Mouse (Mus musculus) hindbrain, embryonic 10.5 days (tissue): ENCODE data around the gene Apeh. TPM values are rescaled to one million over a fixed set of nuclear protein-coding genes. Genes with fewer than 3 reads are reported as not detected.

Source experiments
- DNase-seq: peaks from one replicate; pipeline ENCODE4 v3.0.0-alpha.2; 2017; ENCODE audit warnings: low spot score
- H3K27ac ChIP-seq: fragments of 300-500 bp; sonication (generic); 2 replicates; pipeline ENCODE4 v1.5.1; 2016; ENCODE audit warnings: mild to moderate bottlenecking, moderate library complexity
- H3K27me3 ChIP-seq: fragments of 300-500 bp; sonication (generic); 2 replicates; pipeline ENCODE4 v1.6.1; 2016; ENCODE audit warnings: mild to moderate bottlenecking; ENCODE audit not compliant: poor library complexity, insufficient read depth, severe bottlenecking
- H3K36me3 ChIP-seq: fragments of 300-500 bp; sonication (generic); 2 replicates; pipeline ENCODE4 v1.6.1; 2016; ENCODE audit warnings: mild to moderate bottlenecking, moderate library complexity
- H3K4me1 ChIP-seq: fragments of 300-500 bp; sonication (generic); replicated peaks from 2 replicates; pipeline ENCODE4 v1.6.1; 2016; ENCODE audit warnings: mild to moderate bottlenecking
- H3K4me3 ChIP-seq: fragments of 300-500 bp; sonication (generic); 2 replicates; pipeline ENCODE4 v1.5.1; 2016; ENCODE audit warnings: mild to moderate bottlenecking, moderate library complexity
- H3K9me3 ChIP-seq: fragments of 300-500 bp; sonication (generic); 2 replicates; pipeline ENCODE4 v1.6.1; 2016; ENCODE audit warnings: mild to moderate bottlenecking, moderate library complexity
- WGBS: fragments of 180-500 bp; shearing (Covaris S2); methylation state at CpG from one replicate; pipeline ENCODE4 v1.1.7; 2016; 5-methylcytosine and 5-hydroxymethylcytosine counted together
- polyA plus RNA-seq: library from polyadenylated mRNA; unstranded; fragments of >200 nt; fragmentation: Nextera tagmentation; extraction: Ambion mirVana; gene quantifications from 2 replicates; pipeline ENCODE4 v1.2.1, GENCODE M21; 2016

Apeh gene
- polyA plus RNA-seq, 1 experiment from 2014 or later, result 83.8 TPM

- Histone ChIP-seq H3K9me3 (no peaks in the 10 kb centered on the region), H3K4me3 (no peak overlapping the region), H3K27ac (no peak overlapping the region), H3K27me3 (no peaks in the 10 kb centered on the region), H3K36me3 (peaks cover 73% of the 10 kb centered on the region), H3K4me1 (peaks cover 40% of the 10 kb centered on the region)
- DNase-seq, result no peak
- WGBS, result 70% methylated on average over 7 of the region's 7 CpGs
Measured at GRCm38 (mm10) chr9:108052411-108052810, 42.0 kb downstream of the Apeh start.

DNA sequence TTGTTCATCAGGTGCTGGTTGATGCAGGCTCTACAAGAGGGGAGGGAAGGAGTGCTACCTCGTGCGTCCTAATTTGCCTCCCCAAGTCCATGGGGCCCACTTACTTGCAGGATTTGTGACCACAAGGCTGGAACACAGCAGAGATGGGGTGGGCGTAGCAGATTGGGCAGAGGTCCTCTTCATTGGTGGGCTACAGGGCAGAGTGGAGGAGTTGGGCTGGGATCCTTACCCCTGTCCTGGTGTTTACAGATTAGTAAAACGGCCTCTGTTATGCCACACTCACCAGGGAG is 42.5 kb downstream of the Apeh start:
- Histone ChIP-seq H3K4me3 (no peak overlapping the region), H3K9me3 (no peaks in the 10 kb centered on the region), H3K27me3 (no peaks in the 10 kb centered on the region), H3K36me3 (peaks cover 73% of the 10 kb centered on the region), H3K27ac (no peak overlapping the region), H3K4me1 (peaks cover 41% of the 10 kb centered on the region)
- WGBS, result 84% methylated on average over 4 of the region's 4 CpGs
- DNase-seq, result no peak

GRCm38 (mm10) chr9:108051184-108051930 is 43.0 kb downstream of the Apeh start:
- no peak overlapping the region for H3K27ac ChIP-seq
- no peak for DNase-seq
- H3K9me3 ChIP-seq, result no peaks in the 10 kb centered on the region
- 93% methylated on average over 15 of the region's 15 CpGs for WGBS
- peaks cover 73% of the 10 kb centered on the region for H3K36me3 ChIP-seq
- peaks cover 39% of the 10 kb centered on the region for H3K4me1 ChIP-seq
- no peaks in the 10 kb centered on the region for H3K27me3 ChIP-seq
- H3K4me3 ChIP-seq, result no peak overlapping the region

GRCm38 (mm10) chr9:108049561-108050251 is 44.7 kb downstream of the Apeh start:
- no peaks in the 10 kb centered on the region for H3K27me3 ChIP-seq
- peak overlapping the region; percentile 86 for H3K27ac ChIP-seq
- no peaks in the 10 kb centered on the region for H3K9me3 ChIP-seq
- no peak for DNase-seq
- H3K36me3 ChIP-seq, result peaks cover 73% of the 10 kb centered on the region
- H3K4me3 ChIP-seq, result peak overlapping the region; percentile 75
- WGBS, result 45% methylated on average over 15 of the region's 15 CpGs
- H3K4me1 ChIP-seq, result peaks cover 39% of the 10 kb centered on the region

DNA sequence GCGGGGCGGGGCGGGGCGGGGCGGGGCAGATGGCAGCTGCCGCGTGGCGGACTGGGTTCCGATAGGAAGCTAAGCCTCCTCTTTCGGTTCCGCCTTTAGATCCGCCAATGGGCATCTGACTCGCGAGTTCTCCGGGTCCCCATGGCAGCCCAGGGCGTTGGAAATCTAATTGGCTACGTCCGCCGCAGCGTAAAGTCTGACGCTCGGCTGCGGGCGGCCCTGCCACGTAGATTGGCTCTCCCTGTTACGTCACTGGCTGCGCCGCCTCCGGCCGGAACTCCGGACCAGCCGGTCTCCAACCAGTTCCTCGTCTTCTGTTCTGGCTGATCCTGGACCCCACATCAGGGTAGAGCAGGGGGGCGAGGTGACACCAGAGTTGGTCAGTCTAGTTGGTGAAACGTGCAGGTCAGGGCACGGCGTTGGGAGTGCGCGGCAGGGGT is 45.4 kb downstream of the Apeh start, which contains the start of gene Gmppb:
Gene Gmppb (plus strand): TSS at position 227 of the 440 bp plus-strand sequence.
- Histone ChIP-seq H3K27ac (peak within 1 kb of the TSS; percentile 86), H3K9me3 (no peaks in the 10 kb centered on the region), H3K36me3 (peaks cover 69% of the 10 kb centered on the region), H3K27me3 (no peaks in the 10 kb centered on the region), H3K4me1 (peaks cover 39% of the 10 kb centered on the region), H3K4me3 (peak within 1 kb of the TSS; percentile 75)
- WGBS, result under 1% methylated on average over 39 of the region's 39 CpGs
- DNase-seq, result peak; percentile 97

- peak overlapping the region; percentile 75 for H3K4me3 ChIP-seq
- peak overlapping the region; percentile 86 for H3K27ac ChIP-seq
- H3K27me3 ChIP-seq, result no peaks in the 10 kb centered on the region
- peaks cover 39% of the 10 kb centered on the region for H3K4me1 ChIP-seq
- no peak for DNase-seq
- peaks cover 67% of the 10 kb centered on the region for H3K36me3 ChIP-seq
- H3K9me3 ChIP-seq, result no peaks in the 10 kb centered on the region
- WGBS, result 2% methylated on average over 19 of the region's 19 CpGs
Measured at GRCm38 (mm10) chr9:108048566-108048955, 45.8 kb downstream of the Apeh start.

GRCm38 (mm10) chr9:108047601-108048565 is 46.5 kb downstream of the Apeh start:
- Histone ChIP-seq H3K9me3 (no peaks in the 10 kb centered on the region), H3K27ac (peak overlapping the region; percentile 86), H3K36me3 (peaks cover 68% of the 10 kb centered on the region), H3K27me3 (no peaks in the 10 kb centered on the region), H3K4me1 (peaks cover 32% of the 10 kb centered on the region), H3K4me3 (peak overlapping the region; percentile 75)
- no peak for DNase-seq
- WGBS, result 52% methylated on average over 17 of the region's 17 CpGs

GRCm38 (mm10) chr9:108046582-108046981 is 47.8 kb downstream of the Apeh start:
- 91% methylated on average over 4 of the region's 4 CpGs for WGBS
- Histone ChIP-seq H3K27me3 (no peaks in the 10 kb centered on the region), H3K4me3 (no peak overlapping the region), H3K36me3 (peaks cover 71% of the 10 kb centered on the region), H3K9me3 (no peaks in the 10 kb centered on the region), H3K4me1 (peaks cover 28% of the 10 kb centered on the region), H3K27ac (no peak overlapping the region)
- no peak for DNase-seq

- Histone ChIP-seq H3K27ac (no peak overlapping the region), H3K4me1 (peaks cover 24% of the 10 kb centered on the region), H3K9me3 (no peaks in the 10 kb centered on the region), H3K36me3 (peaks cover 75% of the 10 kb centered on the region), H3K27me3 (no peaks in the 10 kb centered on the region), H3K4me3 (no peak overlapping the region)
- WGBS, result 96% methylated on average over 8 of the region's 8 CpGs
- no peak for DNase-seq
Measured at GRCm38 (mm10) chr9:108044751-108045492, 49.5 kb downstream of the Apeh start.

Other genes starting within 250 kb of the Apeh start
- 87.6 and 98.2 TPM in 2 replicates for gene Rbm6, start 221.4 kb downstream of the Apeh start, polyA plus RNA-seq
- gene Mon1a, start 206.5 kb downstream of the Apeh start, polyA plus RNA-seq, result 13.4 and 16.6 TPM in 2 replicates
- gene Mst1r, start 187.7 kb downstream of the Apeh start, polyA plus RNA-seq, result 0.67 and 0.80 TPM in 2 replicates
- gene Actl11, start 166.1 kb downstream of the Apeh start, polyA plus RNA-seq, result not detected in 2 replicates
- gene Camkv, start 158.9 kb downstream of the Apeh start, polyA plus RNA-seq, result 13.0 and 13.1 TPM in 2 replicates
- gene Traip, start 144.5 kb downstream of the Apeh start, polyA plus RNA-seq, result 24.3 and 35.3 TPM in 2 replicates
- gene Uba7, start 119.1 kb downstream of the Apeh start, polyA plus RNA-seq, result 8.5 and 9.6 TPM in 2 replicates
- 1.5 and 1.8 TPM in 2 replicates for gene Gm20661, start 111.5 kb downstream of the Apeh start, polyA plus RNA-seq
- gene Inka1, start 108.7 kb downstream of the Apeh start, polyA plus RNA-seq, result 59.8 and 61.0 TPM in 2 replicates
- 2.4 and 3.0 TPM in 2 replicates for gene Cdhr4, start 102.1 kb downstream of the Apeh start, polyA plus RNA-seq
- gene Gm20662, start 98.3 kb downstream of the Apeh start, polyA plus RNA-seq, result 0.46 and 0.54 TPM in 2 replicates
- 60.1 and 65.5 TPM in 2 replicates for gene Ip6k1, start 92.1 kb downstream of the Apeh start, polyA plus RNA-seq
- 24.9 and 30.7 TPM in 2 replicates for gene Gmppb, start 45.4 kb downstream of the Apeh start, polyA plus RNA-seq
- gene Amigo3, start 41.4 kb downstream of the Apeh start, polyA plus RNA-seq, result 2.4 and 3.4 TPM in 2 replicates
- 0.34 and 0.39 TPM in 2 replicates for gene Mst1, start 14.2 kb downstream of the Apeh start, polyA plus RNA-seq
- 36.6 and 39.1 TPM in 2 replicates for gene Rnf123, start 11.3 kb downstream of the Apeh start, polyA plus RNA-seq
- 1.4 and 2.4 TPM in 2 replicates for gene Bsn, start 95.8 kb upstream of the Apeh start, polyA plus RNA-seq
- 81.2 and 81.6 TPM in 2 replicates for gene Dag1, start 169.4 kb upstream of the Apeh start, polyA plus RNA-seq
- 39.5 and 54.3 TPM in 2 replicates for gene Nicn1, start 195.8 kb upstream of the Apeh start, polyA plus RNA-seq
- 31.4 and 34.7 TPM in 2 replicates for gene Amt, start 202.2 kb upstream of the Apeh start, polyA plus RNA-seq
- gene Rhoa, start 211.5 kb upstream of the Apeh start, polyA plus RNA-seq, result 271 and 385 TPM in 2 replicates
- 20.7 and 32.7 TPM in 2 replicates for gene Tcta, start 211.6 kb upstream of the Apeh start, polyA plus RNA-seq
- 816 and 892 TPM in 2 replicates for gene Gpx1, start 244.3 kb upstream of the Apeh start, polyA plus RNA-seq